Mouse (Mus musculus): ENCODE data around the gene Gm11562. TPM values are rescaled to one million over a fixed set of nuclear protein-coding genes. Genes with fewer than 3 reads are reported as not detected.
"Not testable (repeated sequence)": the region's sequence is repeated elsewhere in the genome, so short reads cannot be mapped to it uniquely, and the experiment has no call there.

Gene Gm11562
- total RNA-seq (2014; rRNA removed): not detected in 2 replicates
- not detected in 2 replicates for polyA plus RNA-seq (2015; fragmentation: Nextera tagmentation; extraction: Ambion mirVana)

- no peak for DNase-seq
- 87% methylated on average over 2 of the region's 2 CpGs for WGBS
- no peak for ATAC-seq
Measured at GRCm38 (mm10) chr11:99620335-99620734, at the start of gene Gm11562. Gene Gm11562, minus strand, starts transcription at chr11:99620435.

GRCm38 (mm10) chr11:99665860-99666259, 45.6 kb upstream of the Gm11562 start, which contains the start of gene Krtap4-6:
Gene Krtap4-6, minus strand, starts transcription at chr11:99665960.
- Histone ChIP-seq H3K4me1 (ENCODE audit: insufficient read depth) (no peaks in the 10 kb centered on the region), H3K9me3 (ENCODE audit: low read length) (no peaks in the 10 kb centered on the region), H3K27ac (ENCODE audit: low read depth, low read length) (no peak within 1 kb of the TSS), H3K4me2 (ENCODE audit: low read depth) (no peak within 1 kb of the TSS), H3K9ac (no peak within 1 kb of the TSS), H3K27me3 (ENCODE audit: insufficient read depth, low read length) (no peaks in the 10 kb centered on the region), H3K36me3 (ENCODE audit: insufficient read depth) (no peaks in the 10 kb centered on the region), H3K4me3 (ENCODE audit: low read depth, low read length) (no peak within 1 kb of the TSS)
- no peak for DNase-seq
- no peak for TF ChIP-seq CTCF (IDR thresholded peaks at IDR 0.05; ENCODE audit: low read depth)
- no peak for ATAC-seq

More at GRCm38 (mm10) chr11:99620335-99620734, at the start of gene Gm11562:
- Histone ChIP-seq H3K9me3 (ENCODE audit: low read length) (no peaks in the 10 kb centered on the region), H3K9ac (no peak within 1 kb of the TSS), H3K36me3 (ENCODE audit: insufficient read depth) (no peaks in the 10 kb centered on the region), H3K4me3 (ENCODE audit: low read depth, low read length) (no peak within 1 kb of the TSS), H3K4me1 (ENCODE audit: insufficient read depth) (no peaks in the 10 kb centered on the region), H3K27me3 (ENCODE audit: insufficient read depth, low read length) (no peaks in the 10 kb centered on the region), H3K27ac (ENCODE audit: low read depth, low read length) (no peak within 1 kb of the TSS), H3K4me2 (ENCODE audit: low read depth) (no peak within 1 kb of the TSS)
- no peak for TF ChIP-seq CTCF (IDR thresholded peaks at IDR 0.05; ENCODE audit: low read depth)

DNA sequence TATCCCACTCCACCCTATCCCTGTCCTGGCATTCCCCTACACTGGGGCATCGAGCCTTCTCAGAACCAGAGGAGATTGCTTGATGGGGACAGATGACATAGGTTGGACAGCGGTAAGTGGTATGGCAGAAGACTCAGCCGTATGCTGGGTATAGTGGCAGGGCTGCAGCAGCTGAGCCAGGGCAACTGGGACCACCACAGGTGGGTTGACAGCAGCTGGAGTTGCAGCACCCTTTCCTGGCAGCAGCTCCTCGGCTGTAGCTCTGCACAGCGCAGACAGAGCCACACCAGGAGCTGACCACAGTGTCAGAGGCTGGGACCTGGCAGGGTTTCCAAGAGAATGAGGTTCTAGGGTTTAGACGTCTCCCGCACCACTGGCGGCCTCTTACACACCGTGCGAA, 42.6 kb upstream of the Gm11562 start:
- Histone ChIP-seq H3K27ac (ENCODE audit: low read depth, low read length) (no peak overlapping the region), H3K27me3 (ENCODE audit: insufficient read depth, low read length) (no peaks in the 10 kb centered on the region), H3K4me1 (ENCODE audit: insufficient read depth) (no peaks in the 10 kb centered on the region), H3K4me2 (ENCODE audit: low read depth) (no peak overlapping the region), H3K36me3 (ENCODE audit: insufficient read depth) (no peaks in the 10 kb centered on the region), H3K9me3 (ENCODE audit: low read length) (no peaks in the 10 kb centered on the region), H3K4me3 (ENCODE audit: low read depth, low read length) (no peak overlapping the region), H3K9ac (no peak overlapping the region)
- WGBS: 89% methylated on average over 10 of the region's 10 CpGs
- no peak for TF ChIP-seq CTCF (IDR thresholded peaks at IDR 0.05; ENCODE audit: low read depth)
- DNase-seq: no peak
- no peak for ATAC-seq

DNA sequence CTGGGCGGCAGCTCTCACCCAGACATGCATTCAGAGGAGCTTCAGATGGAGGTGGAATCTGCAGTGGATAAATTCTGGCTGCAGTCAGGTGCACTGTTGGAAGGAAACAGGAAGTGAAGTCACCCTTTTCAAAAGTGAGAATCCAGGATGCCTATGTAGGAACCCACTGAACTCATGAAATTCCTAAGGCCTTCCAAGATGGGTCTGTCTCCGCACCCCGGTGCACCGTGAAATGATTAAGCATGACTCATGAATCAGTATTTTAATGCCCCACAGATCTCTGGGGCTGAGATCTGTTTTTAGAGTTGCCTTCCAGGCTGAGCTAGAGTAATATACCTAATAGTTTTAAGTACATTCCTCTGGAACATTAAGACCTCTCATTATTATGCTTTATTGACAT, 39.0 kb upstream of the Gm11562 start:
- ATAC-seq: no peak
- WGBS: 95% methylated on average over 4 of the region's 4 CpGs
- no peak for DNase-seq
- no peak overlapping the region for H3K27ac ChIP-seq (ENCODE audit: low read depth, low read length)
- H3K4me1 ChIP-seq (ENCODE audit: insufficient read depth): no peaks in the 10 kb centered on the region
- TF ChIP-seq CTCF (IDR thresholded peaks at IDR 0.05; ENCODE audit: low read depth): no peak
- H3K4me2 ChIP-seq (ENCODE audit: low read depth): no peak overlapping the region
- H3K27me3 ChIP-seq (ENCODE audit: insufficient read depth, low read length): no peaks in the 10 kb centered on the region
- no peak overlapping the region for H3K9ac ChIP-seq
- no peak overlapping the region for H3K4me3 ChIP-seq (ENCODE audit: low read depth, low read length)
- H3K9me3 ChIP-seq (ENCODE audit: low read length): no peaks in the 10 kb centered on the region
- no peaks in the 10 kb centered on the region for H3K36me3 ChIP-seq (ENCODE audit: insufficient read depth)

GRCm38 (mm10) chr11:99658467-99659010, 38.3 kb upstream of the Gm11562 start, which contains the start of gene Gm11563:
Gene Gm11563, minus strand, starts transcription at chr11:99658960.
- H3K27me3 ChIP-seq (ENCODE audit: insufficient read depth, low read length); H3K36me3 ChIP-seq (ENCODE audit: insufficient read depth); H3K4me1 ChIP-seq (ENCODE audit: insufficient read depth); H3K27ac ChIP-seq (ENCODE audit: low read depth, low read length); H3K9me3 ChIP-seq (ENCODE audit: low read length); H3K4me3 ChIP-seq (ENCODE audit: low read depth, low read length); H3K4me2 ChIP-seq (ENCODE audit: low read depth); H3K9ac ChIP-seq; ATAC-seq; DNase-seq: not testable (repeated sequence)
- 66% methylated on average over 10 of the region's 10 CpGs for WGBS

DNA sequence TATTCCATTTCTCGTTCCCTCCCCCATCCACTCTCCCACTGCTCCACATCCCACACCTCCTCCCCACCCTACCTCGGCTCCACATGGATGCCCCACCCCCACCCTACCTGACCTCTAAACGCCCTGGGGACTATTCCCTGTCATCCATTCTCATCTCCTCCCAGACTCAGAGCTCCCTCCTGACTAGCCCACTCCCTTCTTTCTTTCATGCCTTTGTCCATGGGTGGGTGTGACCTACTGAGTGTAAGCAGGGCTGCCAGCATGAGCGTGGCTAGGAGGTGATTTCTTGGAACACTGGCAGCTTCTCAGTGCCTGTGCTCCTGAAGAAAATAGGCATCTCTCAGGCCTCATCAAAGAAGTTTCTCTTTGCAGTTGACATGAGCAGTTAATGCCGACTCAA, 36.8 kb upstream of the Gm11562 start:
- H3K36me3 ChIP-seq (ENCODE audit: insufficient read depth): no peaks in the 10 kb centered on the region
- H3K9me3 ChIP-seq (ENCODE audit: low read length): no peaks in the 10 kb centered on the region
- no peak for DNase-seq
- H3K27me3 ChIP-seq (ENCODE audit: insufficient read depth, low read length): no peaks in the 10 kb centered on the region
- H3K4me3 ChIP-seq (ENCODE audit: low read depth, low read length): no peak overlapping the region
- no peak for ATAC-seq
- no peaks in the 10 kb centered on the region for H3K4me1 ChIP-seq (ENCODE audit: insufficient read depth)
- no peak overlapping the region for H3K4me2 ChIP-seq (ENCODE audit: low read depth)
- WGBS: 47% methylated on average over 5 of the region's 5 CpGs
- no peak overlapping the region for H3K9ac ChIP-seq
- no peak for TF ChIP-seq CTCF (IDR thresholded peaks at IDR 0.05; ENCODE audit: low read depth)
- no peak overlapping the region for H3K27ac ChIP-seq (ENCODE audit: low read depth, low read length)

DNA sequence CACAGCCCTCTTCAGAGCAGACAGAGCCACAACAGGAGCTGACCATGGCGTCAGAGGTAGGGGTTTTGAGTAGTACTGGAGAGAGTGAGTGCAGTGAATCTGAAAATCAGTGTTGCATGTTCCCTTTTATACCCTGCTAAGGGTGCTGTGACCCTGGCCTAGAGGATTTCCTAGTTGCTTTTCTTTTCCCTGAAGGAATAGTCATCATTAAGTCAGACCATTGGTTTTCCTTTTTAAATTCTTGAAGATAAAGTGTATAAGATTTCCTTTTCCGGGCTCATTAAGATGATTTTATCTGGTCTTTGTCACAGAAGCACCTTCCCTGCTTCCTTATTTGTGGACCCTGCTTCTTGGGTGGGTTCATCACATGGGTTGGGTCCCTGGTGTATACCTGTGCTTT, 29.9 kb upstream of the Gm11562 start, which contains the start of gene Gm11555:
Gm11555 (minus strand) TSS at position 101 of the 400 bp plus-strand sequence.
- ATAC-seq (no peak), DNase-seq (no peak)
- Histone ChIP-seq H3K9ac (no peak within 1 kb of the TSS), H3K4me2 (ENCODE audit: low read depth) (no peak within 1 kb of the TSS), H3K4me3 (ENCODE audit: low read depth, low read length) (no peak within 1 kb of the TSS), H3K36me3 (ENCODE audit: insufficient read depth) (no peaks in the 10 kb centered on the region), H3K4me1 (ENCODE audit: insufficient read depth) (no peaks in the 10 kb centered on the region), H3K27ac (ENCODE audit: low read depth, low read length) (no peak within 1 kb of the TSS), H3K27me3 (ENCODE audit: insufficient read depth, low read length) (no peaks in the 10 kb centered on the region), H3K9me3 (ENCODE audit: low read length) (no peaks in the 10 kb centered on the region)
- no peak for TF ChIP-seq CTCF (IDR thresholded peaks at IDR 0.05; ENCODE audit: low read depth)
- WGBS: 87% methylated on average over 2 of the region's 2 CpGs

Measured in forebrain, postnatal 0 days (tissue).